Mouse (Mus musculus): ENCODE results near the gene Mpc1.

Mpc1 gene

DNA sequence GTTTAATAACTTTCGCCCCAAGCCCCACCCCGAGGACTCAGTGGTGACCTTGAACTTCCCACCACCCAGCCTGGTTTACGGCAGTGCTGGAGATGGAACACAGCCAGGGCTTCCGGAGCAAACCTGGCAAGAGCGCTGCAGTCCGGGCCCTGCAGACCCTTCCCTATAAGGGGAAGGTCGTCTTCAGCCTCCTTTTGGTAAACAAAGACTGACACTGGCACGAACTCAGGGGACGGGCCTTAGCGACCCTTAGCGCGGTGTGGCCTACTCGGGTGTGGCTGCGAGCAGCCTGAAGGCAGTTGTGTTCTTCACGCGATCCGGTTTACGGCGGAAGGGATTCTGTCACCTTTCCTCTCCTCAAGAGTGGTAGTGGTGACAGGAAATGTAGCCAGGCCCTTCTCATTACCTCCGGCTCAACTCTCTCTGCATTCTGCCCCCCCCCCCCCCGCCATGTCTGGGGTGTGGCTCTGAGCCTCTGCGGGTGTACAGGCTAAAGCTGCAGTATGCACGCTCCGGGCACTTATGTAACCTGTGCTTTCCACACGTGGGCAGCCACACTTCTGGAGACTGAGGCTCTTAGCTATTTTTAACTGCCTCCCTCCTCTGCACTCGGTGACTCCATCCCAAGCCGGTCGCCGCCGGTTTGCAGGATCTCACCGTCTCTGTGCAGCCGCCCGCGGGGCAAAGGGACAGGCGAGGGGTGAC is at the start of gene Mpc1:
TSS of gene Mpc1 (plus strand) at position 84 of the 705 bp plus-strand sequence.
- peak; percentile 91 to 92 for DNase-seq (ENCODE audit: low spot score in 2 of 2)

GRCm38 (mm10) chr17:8233618-8234214 is 49.0 kb upstream of the Mpc1 start:
- no peak for DNase-seq (ENCODE audit: low spot score in 2 of 2)

DNA sequence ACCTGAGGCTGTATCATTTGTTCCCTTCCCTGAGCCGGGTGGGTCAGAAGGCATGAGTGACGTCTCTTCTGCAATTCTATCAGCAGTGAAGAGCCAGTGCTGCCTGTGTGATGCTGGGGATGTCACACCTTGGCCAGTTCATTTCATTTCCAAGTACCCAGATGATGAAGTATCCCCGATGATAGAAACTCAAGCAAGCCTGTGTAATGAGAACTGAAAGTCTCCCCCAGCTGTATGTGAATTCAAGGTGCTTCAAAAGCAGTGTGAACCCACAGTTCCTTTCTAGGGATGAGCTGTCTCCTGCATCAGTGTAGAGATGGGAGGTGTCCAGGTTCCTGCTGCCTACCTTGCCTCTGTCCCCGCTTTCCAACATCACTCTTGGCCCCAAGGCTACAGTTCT is 48.2 kb upstream of the Mpc1 start:
- DNase-seq (ENCODE audit: low spot score in 2 of 2): no peak

DNA sequence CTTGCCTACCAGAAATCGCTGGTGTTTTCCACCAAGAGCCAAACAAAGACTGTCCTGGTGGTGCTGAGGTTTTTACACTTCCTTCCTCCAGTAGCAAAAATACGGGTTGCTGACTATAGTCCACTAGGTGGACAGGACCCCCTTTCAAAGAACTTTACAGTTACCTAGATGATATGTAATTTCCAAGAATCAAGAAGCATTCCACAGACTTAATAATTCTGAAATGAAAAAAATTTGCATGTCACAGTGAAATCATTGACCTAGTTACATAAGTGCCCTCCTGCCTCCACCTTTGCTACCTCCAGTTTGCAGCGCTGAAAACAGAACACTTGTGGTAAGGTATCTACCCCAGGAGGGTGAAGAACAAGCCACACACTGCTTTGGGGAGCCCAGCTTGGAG is 47.0 kb upstream of the Mpc1 start, which contains the start of gene Ccr6:
TSS of gene Ccr6 (plus strand) at position 301 of the 400 bp plus-strand sequence.
- DNase-seq (ENCODE audit: low spot score in 2 of 2): no peak

- DNase-seq (ENCODE audit: low spot score in 2 of 2): peak; percentile 21 to 22
Observed at GRCm38 (mm10) chr17:8238012-8238710, 44.5 kb upstream of the Mpc1 start.

- no peak for DNase-seq (ENCODE audit: low spot score in 2 of 2)
Observed at GRCm38 (mm10) chr17:8239561-8239960, 43.1 kb upstream of the Mpc1 start.

- DNase-seq (ENCODE audit: low spot score in 2 of 2): no peak
Observed at GRCm38 (mm10) chr17:8240517-8240916, 42.2 kb upstream of the Mpc1 start.

GRCm38 (mm10) chr17:8241645-8242044 is 41.1 kb upstream of the Mpc1 start:
- DNase-seq (ENCODE audit: low spot score in 2 of 2): no peak

DNA sequence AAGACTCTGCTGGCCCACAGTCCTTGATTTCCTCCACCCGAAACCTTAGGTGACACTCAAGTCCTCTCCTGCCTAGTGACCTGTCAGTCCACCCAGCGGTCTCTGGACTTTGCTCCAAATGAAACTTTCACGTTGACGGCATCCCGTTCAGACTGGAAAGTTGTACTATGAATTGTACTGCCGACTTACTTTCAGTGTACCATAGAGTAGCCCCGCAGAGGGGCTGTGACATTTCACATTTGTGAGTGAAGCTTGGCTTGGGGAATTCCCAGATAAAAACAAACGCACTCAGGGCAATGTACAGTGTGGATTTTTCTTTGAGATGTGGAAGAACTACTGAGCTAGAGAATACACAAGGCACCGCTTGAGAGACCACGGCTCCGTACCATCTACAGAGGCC is 40.5 kb upstream of the Mpc1 start:
- DNase-seq (ENCODE audit: low spot score in 2 of 2): no peak

DNA sequence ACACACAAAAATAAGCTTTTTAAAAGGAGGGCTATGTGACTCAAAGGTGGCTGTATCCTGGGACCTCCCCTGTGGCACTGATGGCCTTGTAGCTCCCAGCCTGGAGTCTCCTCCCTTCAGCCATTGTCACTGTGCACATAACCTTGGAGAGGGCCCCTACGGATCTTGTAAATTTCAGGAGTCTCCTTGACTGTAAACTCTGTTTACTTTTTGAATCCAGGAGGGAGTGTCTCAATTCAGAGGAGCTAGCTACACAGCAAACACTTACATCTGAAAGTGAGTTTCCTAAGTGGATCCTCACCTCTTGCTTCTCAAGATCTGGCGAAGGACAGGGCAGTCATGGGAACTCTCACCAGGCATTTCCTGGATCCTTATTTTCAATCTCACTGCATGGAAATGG is 38.6 kb upstream of the Mpc1 start:
- no peak for DNase-seq (ENCODE audit: low spot score in 2 of 2)

- no peak for DNase-seq (ENCODE audit: low spot score in 2 of 2)
Observed at GRCm38 (mm10) chr17:8246102-8246754, 36.5 kb upstream of the Mpc1 start.

DNA sequence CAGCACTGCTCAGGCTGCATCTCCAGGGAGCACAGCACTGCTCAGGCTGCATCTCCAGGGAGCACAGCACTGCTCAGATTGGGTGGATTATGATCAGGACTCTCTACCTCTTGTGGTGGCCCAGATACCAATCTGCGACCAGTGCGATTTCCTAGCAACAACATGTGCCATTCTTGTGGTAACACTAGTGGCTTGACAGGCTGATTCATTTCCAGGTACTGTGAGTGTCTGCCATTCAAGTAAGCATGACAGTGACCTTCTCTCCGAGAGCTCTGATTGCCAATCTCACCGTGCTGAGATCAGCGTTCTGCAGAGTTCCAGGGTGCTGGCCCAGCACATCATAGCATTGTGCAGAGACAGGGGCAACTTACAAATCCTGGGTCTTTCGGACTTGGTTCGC is 31.0 kb upstream of the Mpc1 start:
- DNase-seq (ENCODE audit: low spot score in 2 of 2): no peak

DNA sequence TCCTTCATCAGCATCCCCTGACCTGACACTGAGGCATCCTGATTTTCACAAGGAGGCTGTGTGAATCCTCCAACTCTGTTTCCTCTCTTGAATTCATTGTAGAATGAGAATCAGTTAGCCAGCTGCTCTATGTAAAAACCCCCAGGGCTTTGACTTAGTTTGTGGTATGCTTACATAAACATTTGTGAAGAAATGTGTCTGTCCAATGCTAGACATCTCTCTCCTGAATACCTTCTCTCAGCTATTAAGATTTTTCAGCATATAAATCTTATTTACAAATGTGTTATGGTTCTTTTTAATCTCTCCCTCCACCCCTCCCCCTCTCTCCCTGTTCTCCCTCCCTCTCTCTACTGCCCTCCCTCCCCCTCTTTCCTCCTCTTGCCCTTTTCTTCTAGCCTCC is 28.4 kb upstream of the Mpc1 start:
- no peak for DNase-seq (ENCODE audit: low spot score in 2 of 2)

GRCm38 (mm10) chr17:8254914-8255313 is 27.8 kb upstream of the Mpc1 start:
- no peak for DNase-seq (ENCODE audit: low spot score in 2 of 2)

DNA sequence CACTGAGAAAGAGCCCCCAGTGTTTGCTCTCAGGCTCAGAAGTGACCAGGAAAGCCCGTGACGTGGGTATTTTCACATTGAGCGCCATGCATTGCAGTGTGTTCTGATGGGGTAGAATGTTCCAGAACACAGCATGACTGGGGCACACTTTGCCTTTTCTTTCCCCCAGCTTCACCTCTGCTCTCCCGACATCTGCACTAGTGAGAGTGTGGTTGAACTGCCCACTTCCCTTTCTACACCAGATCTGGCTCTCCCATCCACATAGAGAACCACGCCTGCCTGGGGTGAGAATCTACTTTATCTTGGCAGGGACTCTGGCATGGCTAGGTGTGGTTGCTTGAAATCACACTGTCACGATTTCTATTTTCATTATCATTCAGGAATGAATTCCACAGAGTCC is 27.1 kb upstream of the Mpc1 start:
- DNase-seq (ENCODE audit: low spot score in 2 of 2): no peak

GRCm38 (mm10) chr17:8256982-8257381 is 25.7 kb upstream of the Mpc1 start:
- peak in 1 of 2 experiments; percentile 53 for DNase-seq (ENCODE audit: low spot score in 2 of 2)

- DNase-seq (ENCODE audit: low spot score in 2 of 2): peak; percentile 68 to 70
Observed at GRCm38 (mm10) chr17:8264638-8265037, 18.1 kb upstream of the Mpc1 start.

DNA sequence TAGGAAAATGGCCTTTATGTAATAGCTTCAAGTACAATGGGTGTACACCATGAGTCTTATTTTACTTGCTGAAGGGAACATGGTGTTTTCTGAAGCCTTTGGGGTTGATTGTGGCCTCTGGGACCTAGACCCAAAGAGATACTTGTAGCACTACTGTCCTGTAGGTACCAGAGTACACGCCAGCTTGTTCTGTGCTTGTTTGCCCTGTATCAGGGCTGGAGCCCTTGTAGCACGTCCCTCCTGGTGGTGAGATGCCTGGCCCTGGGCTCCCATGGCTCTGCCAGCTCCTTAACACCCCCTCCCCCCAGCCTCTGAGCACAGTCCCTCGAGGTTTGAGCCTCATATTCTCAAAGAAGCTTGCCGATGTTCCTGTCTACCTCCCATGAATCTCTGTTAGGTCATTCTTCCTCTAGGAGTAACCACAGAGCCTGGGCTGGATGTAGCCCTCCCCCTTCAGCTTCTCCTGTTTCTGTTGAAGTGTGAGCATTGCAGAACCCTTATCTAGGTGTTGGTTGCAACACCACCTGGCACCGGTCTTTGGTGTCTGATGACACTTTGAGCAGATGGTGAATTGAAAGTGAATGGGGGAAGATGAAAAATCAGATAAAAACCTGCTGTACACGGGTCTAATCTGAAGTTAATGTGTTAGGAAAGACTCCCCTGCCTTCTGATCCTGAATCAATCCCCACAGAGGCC is 10.5 kb upstream of the Mpc1 start:
- DNase-seq (ENCODE audit: low spot score in 2 of 2): no peak

DNA sequence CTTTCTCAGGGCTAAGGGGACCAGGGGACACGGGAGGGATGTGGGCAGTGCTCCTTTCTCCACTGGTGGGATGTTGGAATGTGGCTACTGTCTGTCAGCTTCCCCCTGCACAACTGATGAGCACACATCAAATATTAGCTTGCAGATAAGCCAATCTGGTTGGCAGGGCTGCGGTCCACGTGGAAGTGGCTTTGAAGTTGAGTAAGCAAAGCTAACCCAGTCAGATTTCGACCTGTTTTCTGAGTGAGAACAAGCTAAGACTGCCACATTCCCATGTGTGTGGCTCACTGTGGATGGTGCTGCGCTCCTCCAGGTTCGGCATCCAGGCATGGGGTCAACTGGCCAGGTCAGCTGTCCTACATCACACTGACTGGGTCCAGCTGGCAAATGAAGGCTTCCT is 9.8 kb upstream of the Mpc1 start:
- no peak for DNase-seq (ENCODE audit: low spot score in 2 of 2)

DNA sequence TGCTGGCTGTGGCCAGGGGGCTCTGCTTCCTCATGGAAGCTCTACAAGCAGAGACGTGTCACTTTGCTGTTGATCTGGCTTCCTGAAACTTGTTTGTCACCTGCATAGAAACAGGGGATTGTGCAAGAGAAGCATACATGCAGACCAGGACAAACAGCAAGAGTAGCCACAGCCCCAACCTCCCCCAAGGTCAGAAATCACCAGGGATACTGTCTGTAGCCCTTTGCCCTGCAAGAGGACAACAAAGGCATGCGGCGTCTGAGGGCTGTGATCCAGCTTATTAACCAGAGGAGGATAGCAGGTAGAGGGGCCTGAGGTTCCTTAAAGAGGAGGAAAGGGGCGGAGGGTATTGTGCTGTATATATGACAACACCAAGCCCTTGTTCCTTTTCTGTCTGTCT is 6.6 kb upstream of the Mpc1 start:
- DNase-seq (ENCODE audit: low spot score in 2 of 2): no peak

DNA sequence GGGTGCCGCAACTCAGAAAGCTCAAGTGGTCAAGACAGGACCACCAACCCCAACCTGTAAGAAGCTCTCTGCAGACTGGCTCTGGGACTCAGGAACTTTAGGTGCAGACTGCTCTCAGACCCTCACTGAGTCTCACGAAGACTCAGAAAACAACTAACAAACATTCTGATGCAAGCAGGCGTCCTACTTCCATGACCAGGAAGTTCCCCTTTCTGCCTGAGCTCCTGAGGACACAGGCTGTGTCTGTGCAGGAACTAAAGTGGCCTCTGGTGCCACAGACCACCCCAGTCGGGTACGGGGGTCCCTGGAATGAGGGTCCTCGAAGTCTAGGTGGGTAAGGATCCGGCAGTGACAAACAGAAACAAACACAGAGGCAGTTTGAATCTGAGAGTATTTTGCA is 6.0 kb upstream of the Mpc1 start:
- no peak for DNase-seq (ENCODE audit: low spot score in 2 of 2)

DNA sequence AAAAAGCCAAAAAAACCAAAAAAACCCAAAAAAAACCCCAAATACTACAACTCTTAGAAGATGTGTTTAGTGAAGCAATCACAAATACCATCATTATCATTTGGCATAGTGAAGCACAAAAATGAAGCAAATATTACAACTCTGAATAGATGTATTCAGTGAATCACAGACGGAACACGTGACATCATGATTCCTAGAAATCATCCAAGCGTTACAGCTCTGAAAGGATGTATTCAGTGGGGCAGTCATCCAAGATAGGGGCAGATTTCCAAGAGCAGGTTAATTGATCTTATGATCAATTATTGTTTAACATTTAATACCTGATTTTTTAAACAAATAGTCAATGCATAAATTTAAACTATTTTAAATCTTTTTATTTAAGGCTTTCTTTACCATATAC is 5.4 kb upstream of the Mpc1 start:
- DNase-seq (ENCODE audit: low spot score in 2 of 2): no peak
